Mouse (Mus musculus): ENCODE measurements around the gene Rergl. TPM values are rescaled to one million over a fixed set of nuclear protein-coding genes. Genes with fewer than 3 reads are reported as not detected.

Rergl gene
- polyA plus RNA-seq, 1 experiment from 2014 or later, result not detected

Other genes with a start within 250 kb of the Rergl start
- 0.21 and 0.38 TPM in 2 replicates for gene Pik3c2g, start 85.2 kb upstream of the Rergl start, polyA plus RNA-seq (2015; fragmentation: Nextera tagmentation; extraction: Ambion mirVana)

Measured in hindbrain, embryonic 13.5 days (tissue).